Mouse (Mus musculus) thymus, adult 18-20 months (tissue): ENCODE data around the gene Gatad1.
A peak's percentile ranks its signal among the peaks of the same experiment; 100 is the strongest.
"Not testable (repeated sequence)": the region's sequence is repeated elsewhere in the genome, so short reads cannot be mapped to it uniquely, and the experiment has no call there.

Experiments
- DNase-seq, 2 experiments: peaks; one replicate each; pipeline ENCODE4 v3.0.0; 2022; ENCODE audit warnings: mixed read lengths in 2 of 2

Gene Gatad1

GRCm38 (mm10) chr5:3633315-3633714, 23.7 kb downstream of the Gatad1 start:
- DNase-seq = no peak

- no peak for DNase-seq
Measured at GRCm38 (mm10) chr5:3632285-3632684, 24.7 kb downstream of the Gatad1 start.

DNA sequence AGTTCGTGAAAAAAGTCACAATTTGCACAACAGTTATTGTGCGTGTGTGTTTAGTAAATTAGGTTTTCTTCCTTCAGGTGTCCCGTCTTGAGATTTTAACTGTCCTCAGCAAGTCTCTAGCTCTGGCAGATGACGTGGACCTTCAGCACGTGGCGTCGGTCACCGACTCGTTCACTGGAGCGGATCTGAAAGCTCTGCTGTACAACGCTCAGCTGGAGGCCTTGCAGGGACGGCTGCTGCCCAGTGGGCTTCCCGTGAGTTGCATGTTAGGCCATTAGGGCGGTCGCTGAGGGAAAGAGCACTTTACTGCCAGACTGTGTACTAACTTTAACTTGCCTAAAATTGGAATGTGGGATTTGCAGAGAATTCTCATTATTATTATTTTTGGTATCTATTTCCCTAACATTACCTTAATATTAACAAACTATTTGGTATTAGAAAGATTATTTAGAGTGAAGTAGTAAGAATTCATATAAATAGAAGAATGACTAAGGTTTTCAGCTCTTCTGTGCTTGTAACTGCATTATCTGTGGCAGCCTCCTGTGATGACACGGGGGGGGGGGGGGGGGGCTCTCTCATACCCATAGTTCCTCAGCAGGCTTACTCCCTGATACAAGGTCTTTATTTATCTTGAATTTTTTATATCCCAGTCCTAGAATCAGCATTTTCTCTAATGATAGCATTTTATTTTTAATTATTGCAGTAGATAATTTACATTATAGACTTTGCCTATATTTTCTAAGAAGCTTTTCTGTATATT, 25.3 kb downstream of the Gatad1 start:
- DNase-seq = no peak

DNA sequence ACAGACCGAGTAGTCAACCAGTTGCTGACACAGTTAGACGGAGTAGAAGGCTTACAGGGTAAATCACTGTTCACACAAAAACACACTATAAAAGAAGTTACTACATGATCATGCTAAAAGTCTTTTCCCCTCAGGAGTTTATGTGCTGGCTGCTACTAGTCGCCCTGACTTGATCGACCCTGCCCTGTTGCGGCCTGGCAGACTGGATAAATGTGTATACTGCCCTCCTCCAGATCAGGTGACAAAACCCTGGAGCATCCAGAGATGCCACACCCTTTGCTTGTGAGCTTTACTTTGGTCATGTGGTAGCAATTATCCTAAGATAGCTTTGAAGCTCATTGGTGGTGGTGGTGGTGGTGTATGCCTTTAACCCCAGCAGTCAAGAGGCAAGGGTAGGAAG, 26.9 kb downstream of the Gatad1 start:
- DNase-seq = no peak

- no peak for DNase-seq
Measured at GRCm38 (mm10) chr5:3620486-3620885, 36.5 kb downstream of the Gatad1 start.

DNA sequence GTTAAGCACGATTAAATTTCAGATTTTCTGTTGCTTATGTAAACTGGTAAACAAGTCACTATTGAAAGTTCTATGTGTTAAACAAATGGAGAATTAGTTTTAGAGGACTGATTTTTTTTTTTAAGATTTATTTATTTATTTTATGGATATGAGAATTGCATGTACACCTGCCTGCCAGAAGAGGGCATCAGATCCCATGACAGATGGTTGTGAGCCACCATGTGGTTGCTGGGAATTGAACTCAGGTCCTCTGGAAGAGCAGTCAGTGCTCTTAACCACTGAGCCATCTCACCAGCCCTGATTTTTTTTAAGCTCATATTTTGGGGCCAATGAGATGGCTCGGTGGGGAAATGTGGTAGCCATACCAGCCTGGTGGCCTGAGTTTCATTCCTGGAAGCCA, 45.1 kb downstream of the Gatad1 start:
- DNase-seq = not testable (repeated sequence)

DNA sequence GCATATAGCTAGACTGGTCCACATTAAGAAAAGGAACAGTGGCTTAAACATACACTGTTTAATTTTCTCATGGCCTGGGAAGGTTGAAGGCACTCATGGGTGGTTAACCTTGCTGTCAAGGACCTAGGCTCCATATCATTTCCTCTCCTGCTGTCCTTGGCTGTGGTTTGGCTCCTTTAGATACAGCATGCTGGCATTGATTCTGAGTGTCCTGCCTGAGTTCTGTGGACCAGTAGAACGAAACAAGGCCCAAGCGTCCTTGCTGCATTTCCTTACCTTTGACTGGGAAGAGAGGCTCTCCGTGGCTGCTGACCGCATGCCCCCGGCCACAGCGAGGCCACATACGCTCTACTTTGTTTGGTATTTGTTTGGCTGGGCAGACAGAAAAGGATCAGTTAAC, 47.7 kb downstream of the Gatad1 start:
- no peak for DNase-seq

DNA sequence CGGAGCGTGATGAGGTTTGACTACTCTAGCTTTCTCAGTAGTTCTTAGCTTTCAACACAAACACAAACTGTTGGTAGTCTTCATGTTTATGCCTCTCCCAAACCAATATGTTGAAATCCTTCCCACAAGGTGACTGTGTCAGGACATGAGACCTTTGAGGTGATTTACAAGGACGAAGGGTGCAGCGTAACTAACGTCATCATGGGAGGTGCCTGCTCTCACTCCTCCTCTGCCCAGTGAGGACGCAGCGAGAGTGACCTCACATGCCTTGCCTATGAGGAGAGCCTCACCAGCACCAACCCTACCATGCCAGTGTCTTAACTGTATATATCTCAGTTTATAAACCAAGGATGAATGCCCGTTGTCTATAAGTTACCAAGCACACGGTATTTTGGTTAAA, 49.9 kb downstream of the Gatad1 start:
- no peak for DNase-seq

DNA sequence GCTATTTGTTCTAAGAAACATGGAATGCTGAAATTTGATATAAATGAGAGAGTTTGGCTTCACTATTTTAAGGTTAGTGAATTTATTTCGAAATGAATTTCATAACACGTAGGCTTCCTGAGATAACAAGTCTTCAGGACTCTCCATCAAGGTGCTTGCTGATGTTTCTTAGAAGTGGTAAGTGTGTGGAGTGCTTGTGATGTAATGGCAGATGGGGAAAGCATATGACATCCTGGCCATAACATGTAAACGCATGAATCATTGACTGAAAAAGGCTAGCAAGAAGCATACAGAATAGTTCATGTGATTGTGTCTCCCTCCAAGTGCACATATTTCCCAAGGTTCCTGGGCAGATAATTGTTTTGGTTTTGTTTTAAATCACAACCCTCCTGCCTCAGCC, 56.2 kb downstream of the Gatad1 start:
- DNase-seq = no peak

GRCm38 (mm10) chr5:3600298-3600697, 56.7 kb downstream of the Gatad1 start:
- DNase-seq = no peak

GRCm38 (mm10) chr5:3598766-3599165, 58.2 kb downstream of the Gatad1 start:
- DNase-seq = no peak

- no peak for DNase-seq
Measured at GRCm38 (mm10) chr5:3597171-3597570, 59.8 kb downstream of the Gatad1 start.

DNA sequence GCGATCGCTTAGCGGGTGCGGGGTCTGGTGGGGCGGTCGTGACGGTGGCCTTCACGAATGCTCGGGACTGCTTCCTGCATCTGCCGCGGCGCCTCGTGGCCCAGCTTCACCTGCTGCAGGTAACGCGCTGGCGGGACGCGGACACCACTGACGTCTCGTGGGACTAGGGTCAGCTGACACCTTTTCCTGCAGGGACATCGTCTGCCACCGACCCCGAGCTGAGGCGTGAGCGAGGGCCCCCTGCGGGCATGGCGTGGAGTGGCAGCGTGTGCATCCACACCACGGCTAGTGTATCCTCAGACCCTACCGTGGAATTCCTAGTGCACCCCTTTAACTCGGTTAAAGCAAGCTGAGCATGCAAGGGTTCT, 60.6 kb downstream of the Gatad1 start, which contains the start of gene Rbm48:
TSS of gene Rbm48 (minus strand) at position 187 of the 368 bp plus-strand sequence.
- DNase-seq = peak; percentile 69 to 76

DNA sequence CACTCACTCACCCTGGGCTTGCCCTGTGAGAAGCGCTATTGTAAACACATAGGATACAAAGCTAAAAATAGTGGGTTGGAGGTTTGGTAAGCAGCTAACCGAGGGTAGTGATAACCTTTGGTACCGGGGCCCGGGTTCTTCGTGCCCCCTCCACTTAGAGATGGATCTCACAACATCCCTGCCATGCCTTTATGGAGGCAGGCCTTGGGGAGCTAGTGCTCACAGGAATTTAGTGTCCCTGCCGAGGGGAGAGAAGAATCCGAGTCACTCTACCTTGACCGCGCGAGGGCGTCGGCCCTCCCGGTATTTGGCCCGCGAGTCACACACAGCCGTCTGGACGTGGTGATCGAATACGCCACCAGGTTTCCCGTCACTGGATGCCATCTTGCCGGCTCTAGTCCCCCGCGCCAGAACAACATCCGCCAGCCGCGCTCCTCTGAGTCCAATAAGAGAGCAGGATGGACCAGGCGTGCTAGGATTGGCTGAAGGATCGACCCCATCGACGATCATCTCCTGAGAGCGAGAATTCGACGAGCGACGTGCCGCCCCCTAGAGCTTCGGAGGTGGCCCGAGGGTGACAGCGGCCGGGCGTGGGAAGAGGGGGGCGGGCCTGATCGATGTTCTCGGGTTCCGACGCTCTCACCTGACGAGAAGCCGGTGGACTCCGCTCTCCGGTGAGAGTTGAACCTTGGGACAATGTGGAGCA, 61.1 kb downstream of the Gatad1 start, which contains the start of gene Pex1:
TSS of gene Pex1 (plus strand) at position 374 of the 706 bp plus-strand sequence.
- DNase-seq = peak; percentile 90 to 93
